Mouse (Mus musculus): ENCODE data around the gene Lrrc45.

DNA sequence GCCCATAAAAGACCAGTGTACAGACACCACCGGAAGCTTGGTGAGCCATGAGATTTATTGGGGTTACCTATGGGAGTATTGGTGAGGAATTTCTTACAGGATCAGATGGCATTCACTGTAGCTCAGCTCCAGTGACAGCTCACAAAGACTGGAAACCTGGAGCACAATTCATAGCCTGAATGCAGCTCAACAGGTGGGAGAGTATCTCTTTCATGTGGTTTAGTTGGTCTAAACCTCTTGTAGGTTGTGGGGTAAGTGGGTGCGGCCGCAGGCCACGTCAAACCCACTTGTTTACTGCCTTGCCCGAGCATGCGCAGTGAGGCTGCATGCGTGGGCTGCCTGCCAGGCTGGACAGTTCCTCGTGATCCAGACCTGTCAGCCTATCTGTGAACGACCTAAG is 46.5 kb downstream of the Lrrc45 start:
- TF ChIP-seq CTCF (IDR thresholded peaks at IDR 0.05; ENCODE audit: insufficient read depth, low read length) (no peak), POLR2A (IDR thresholded peaks at IDR 0.05; ENCODE audit: borderline replicate concordance, extremely low read depth, low read depth, low read length) (no peak)
